Mouse (Mus musculus): ENCODE results near the gene Vldlr. TPM values are rescaled to one million over a fixed set of nuclear protein-coding genes. Genes with fewer than 3 reads are reported as not detected.

Vldlr gene
- 25.9 and 30.4 TPM in 2 replicates for polyA plus RNA-seq (2015; fragmentation: Nextera tagmentation; extraction: Ambion mirVana)

DNA sequence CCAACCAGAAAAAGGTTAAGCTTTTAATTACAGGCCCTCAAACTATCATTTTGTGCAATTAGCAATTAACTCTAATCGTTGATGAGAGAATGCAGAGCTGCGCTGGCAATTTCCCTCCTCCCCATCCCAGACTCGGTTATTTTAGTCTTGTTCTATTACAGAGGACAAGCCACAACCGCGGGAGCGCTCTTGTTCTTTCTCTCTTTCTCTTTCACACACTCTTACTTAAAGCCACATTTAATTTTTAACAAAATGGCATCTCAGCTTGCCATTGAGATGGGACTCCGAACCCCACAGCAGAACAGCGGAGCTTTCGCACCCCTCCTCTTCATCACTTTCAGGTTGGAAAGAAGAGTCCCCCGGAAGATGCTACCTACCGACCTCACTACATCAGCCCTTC lies at the start of gene Vldlr:
TSS of gene Vldlr (plus strand) at position 167 of the 400 bp plus-strand sequence.
- peak within 1 kb of the TSS; percentile 83 for H3K4me3 ChIP-seq
- peaks cover 24% of the 10 kb centered on the region for H3K4me1 ChIP-seq
- H3K4me2 ChIP-seq, result peak within 1 kb of the TSS; percentile 88
- no peaks in the 10 kb centered on the region for H3K9me3 ChIP-seq
- peak within 1 kb of the TSS; percentile 85 for H3K27ac ChIP-seq (replicated peaks)
- peak within 1 kb of the TSS; percentile 90 for H3K9ac ChIP-seq
- H3K27me3 ChIP-seq (replicated peaks), result peaks cover 33% of the 10 kb centered on the region
- WGBS, result 3% methylated on average over 11 of the region's 11 CpGs
- H3K36me3 ChIP-seq, result no peaks in the 10 kb centered on the region
- no peak for ATAC-seq (ENCODE audit: extremely low read depth, insufficient number of reproducible peaks, low FRiP score, low TSS enrichment)

DNA sequence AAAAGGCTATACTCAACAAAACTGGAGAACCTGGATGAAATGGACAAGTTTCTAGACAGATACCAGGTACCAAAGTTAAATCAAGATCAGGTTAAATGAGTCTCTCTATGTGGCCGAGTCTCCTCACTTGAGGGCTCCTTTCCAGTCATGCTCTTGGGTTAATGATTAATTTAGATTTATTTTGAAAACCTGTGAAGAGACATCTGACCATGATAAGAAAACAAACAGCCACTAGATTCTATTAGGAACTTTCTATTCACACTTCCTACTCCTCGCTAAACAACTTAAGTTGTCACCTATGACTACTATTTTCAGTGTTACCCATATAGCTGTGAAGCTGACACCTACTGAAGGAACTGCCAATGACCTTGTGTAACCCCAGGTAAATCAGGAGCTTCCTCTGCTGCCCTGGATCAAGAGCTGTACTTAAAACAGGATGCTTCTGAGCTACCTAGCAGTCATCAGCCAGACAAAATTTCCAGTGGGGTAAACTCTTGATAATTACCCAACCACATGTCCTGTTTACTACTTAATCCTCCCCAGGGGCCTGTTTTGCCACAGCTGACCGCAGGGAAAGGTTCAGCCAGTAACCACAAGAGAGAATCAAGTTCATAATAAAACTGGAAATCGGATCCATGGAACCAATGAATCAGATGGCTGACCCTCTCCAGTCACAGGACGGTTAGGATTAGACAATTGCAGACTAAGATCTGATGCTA lies 48.5 kb upstream of the Vldlr start:
- no peak overlapping the region for H3K27ac ChIP-seq (replicated peaks)
- H3K4me2 ChIP-seq, result no peak overlapping the region
- no peaks in the 10 kb centered on the region for H3K36me3 ChIP-seq
- H3K4me1 ChIP-seq, result no peaks in the 10 kb centered on the region
- H3K27me3 ChIP-seq (replicated peaks), result no peaks in the 10 kb centered on the region
- 74% methylated on average over 5 of the region's 5 CpGs for WGBS
- ATAC-seq (ENCODE audit: extremely low read depth, insufficient number of reproducible peaks, low FRiP score, low TSS enrichment), result no peak
- no peaks in the 10 kb centered on the region for H3K9me3 ChIP-seq
- no peak overlapping the region for H3K4me3 ChIP-seq
- H3K9ac ChIP-seq, result no peak overlapping the region

DNA sequence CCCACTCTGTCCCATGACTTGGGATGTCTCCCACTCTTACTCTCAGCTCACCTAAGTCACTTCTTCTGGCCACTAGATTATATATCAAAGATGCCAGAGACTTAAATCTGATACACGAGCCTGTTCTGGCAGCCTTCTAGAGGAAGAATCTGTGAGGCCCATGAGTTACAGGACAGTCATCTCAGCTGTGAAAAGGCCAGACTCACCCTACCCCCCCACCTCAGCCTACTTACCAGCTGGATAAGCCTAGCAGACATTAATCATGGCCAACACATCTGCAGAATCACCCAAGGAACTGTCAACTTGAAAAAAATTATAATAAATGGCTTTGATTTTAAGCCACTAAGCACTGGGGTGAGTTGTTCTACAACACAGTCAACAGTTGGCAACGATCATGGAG lies 42.4 kb upstream of the Vldlr start:
- no peak overlapping the region for H3K4me2 ChIP-seq
- no peaks in the 10 kb centered on the region for H3K27me3 ChIP-seq (replicated peaks)
- H3K4me3 ChIP-seq, result no peak overlapping the region
- no peak for ATAC-seq (ENCODE audit: extremely low read depth, insufficient number of reproducible peaks, low FRiP score, low TSS enrichment)
- no peaks in the 10 kb centered on the region for H3K36me3 ChIP-seq
- H3K9ac ChIP-seq, result no peak overlapping the region
- H3K27ac ChIP-seq (replicated peaks), result no peak overlapping the region
- 63% methylated on average over 2 of the region's 2 CpGs for WGBS
- peaks cover 7% of the 10 kb centered on the region for H3K4me1 ChIP-seq
- H3K9me3 ChIP-seq, result no peaks in the 10 kb centered on the region

DNA sequence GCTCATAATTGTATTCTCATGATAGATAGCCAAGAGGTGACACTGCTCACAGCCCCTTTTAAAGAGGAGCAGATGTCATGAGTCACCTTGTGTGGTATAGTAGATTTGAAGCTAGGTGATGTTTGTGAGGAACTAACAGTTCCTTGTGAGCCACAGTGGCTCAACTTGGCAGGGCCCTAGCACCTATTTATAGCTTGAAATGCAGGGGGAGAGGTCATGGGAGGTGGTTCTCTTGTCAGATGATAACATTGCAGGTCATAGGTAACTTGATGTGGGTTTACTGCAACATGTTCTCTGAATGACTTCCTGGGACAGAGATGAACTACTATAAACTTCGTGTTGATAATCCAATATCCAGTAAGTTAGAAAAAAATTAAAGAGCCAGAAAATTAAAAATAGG lies 40.7 kb upstream of the Vldlr start:
- Histone ChIP-seq H3K27ac (replicated peaks) (no peak overlapping the region), H3K4me3 (no peak overlapping the region), H3K36me3 (no peaks in the 10 kb centered on the region), H3K9me3 (no peaks in the 10 kb centered on the region), H3K4me1 (peaks cover 9% of the 10 kb centered on the region), H3K27me3 (replicated peaks) (no peaks in the 10 kb centered on the region), H3K9ac (no peak overlapping the region), H3K4me2 (no peak overlapping the region)
- ATAC-seq (ENCODE audit: extremely low read depth, insufficient number of reproducible peaks, low FRiP score, low TSS enrichment), result no peak
- WGBS, result 67% methylated on average over 1 of the region's 1 CpGs

DNA sequence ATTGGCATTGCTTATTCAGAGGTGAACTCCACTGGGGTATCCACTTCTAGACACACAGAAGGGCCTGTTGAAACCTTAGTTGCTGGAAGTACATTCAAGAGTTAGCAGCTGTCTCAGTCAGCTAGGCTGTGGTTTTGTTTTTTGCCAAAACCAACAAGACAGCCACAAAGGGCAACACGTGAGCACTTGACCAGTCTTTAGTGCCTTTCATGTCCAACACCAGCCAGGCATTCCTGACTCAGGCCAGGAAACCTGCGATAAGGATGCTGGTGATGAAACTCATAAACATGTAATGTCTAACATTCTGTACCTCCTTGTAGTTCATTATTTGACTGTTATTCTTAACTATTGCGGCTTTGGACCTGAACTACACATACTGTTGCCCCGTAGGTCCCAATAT lies 39.7 kb upstream of the Vldlr start:
- Histone ChIP-seq H3K9me3 (no peaks in the 10 kb centered on the region), H3K27me3 (replicated peaks) (no peaks in the 10 kb centered on the region), H3K9ac (no peak overlapping the region), H3K4me2 (no peak overlapping the region), H3K27ac (replicated peaks) (no peak overlapping the region), H3K36me3 (no peaks in the 10 kb centered on the region), H3K4me1 (peaks cover 11% of the 10 kb centered on the region), H3K4me3 (no peak overlapping the region)
- ATAC-seq (ENCODE audit: extremely low read depth, insufficient number of reproducible peaks, low FRiP score, low TSS enrichment), result no peak
- 71% methylated on average over 4 of the region's 4 CpGs for whole genome bisulfite sequencing

DNA sequence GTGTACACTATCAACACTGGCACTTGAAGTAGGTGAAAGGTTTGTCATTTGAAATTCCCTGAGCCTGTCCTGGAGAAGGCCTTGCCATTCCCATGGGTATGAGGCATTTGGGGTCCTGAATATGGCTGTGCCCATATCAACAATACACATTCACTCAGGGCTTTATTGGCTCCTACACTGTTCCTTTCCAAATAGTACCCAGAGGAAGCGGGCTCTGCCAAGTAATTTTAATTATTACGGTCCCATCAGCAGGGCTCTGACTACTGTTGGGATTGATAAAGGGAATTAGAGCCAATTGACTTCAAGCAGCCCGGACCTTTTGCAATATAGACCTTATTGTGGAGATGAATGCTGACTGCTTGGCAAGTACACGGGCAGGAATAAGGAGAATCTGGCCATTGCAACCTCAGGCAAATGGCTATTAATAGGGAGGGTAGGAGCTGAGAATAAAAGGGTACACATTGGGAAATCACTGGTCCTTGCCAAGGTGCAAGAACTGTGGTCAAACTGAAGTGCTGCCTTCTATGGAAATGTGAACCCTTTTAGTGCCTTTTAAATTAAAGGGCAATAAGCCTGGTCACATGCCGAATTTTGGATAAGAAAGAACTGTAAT lies 38.0 kb upstream of the Vldlr start:
- no peak overlapping the region for H3K27ac ChIP-seq (replicated peaks)
- 72% methylated on average over 5 of the region's 5 CpGs for WGBS
- ATAC-seq (ENCODE audit: extremely low read depth, insufficient number of reproducible peaks, low FRiP score, low TSS enrichment), result no peak

DNA sequence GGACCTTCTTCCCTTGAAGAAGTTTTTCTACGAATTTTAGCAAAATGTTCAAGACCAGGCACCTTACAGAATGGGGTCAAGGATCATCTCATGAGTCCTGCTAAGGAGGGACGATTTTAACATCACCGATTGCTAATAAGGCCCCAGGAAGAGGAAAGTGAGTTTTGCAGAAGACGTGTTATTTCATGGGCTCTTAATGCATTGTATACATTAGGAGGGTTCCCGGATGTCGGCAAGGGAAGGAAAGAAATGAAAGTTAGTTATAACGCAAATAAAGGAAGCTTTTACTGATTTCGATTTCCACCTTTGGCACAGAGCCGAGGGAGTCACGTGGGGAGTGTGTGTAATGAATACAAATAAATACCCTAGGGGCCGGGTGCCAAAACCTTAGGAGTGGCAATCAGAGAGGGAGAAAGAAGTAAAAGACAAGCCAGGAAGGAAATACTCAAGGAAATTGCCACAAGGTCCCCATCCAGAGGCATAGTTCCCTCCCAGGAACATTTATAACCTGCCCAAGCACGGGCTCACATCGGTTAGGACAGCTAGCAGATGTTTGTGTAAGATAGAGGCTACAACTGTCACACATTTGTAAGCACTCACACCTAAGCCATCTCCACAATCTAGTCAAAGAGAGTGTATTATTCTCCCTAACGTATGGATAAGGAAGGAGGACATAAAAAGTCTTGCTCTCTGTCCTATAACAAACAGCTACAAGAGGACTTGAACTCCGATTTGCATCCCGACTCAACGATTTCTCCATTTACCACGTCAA lies 35.7 kb upstream of the Vldlr start:
- no peak for ATAC-seq (ENCODE audit: extremely low read depth, insufficient number of reproducible peaks, low FRiP score, low TSS enrichment)
- Histone ChIP-seq H3K4me3 (no peak overlapping the region), H3K36me3 (no peaks in the 10 kb centered on the region), H3K27me3 (replicated peaks) (no peaks in the 10 kb centered on the region), H3K9ac (no peak overlapping the region), H3K4me2 (no peak overlapping the region), H3K27ac (replicated peaks) (no peak overlapping the region), H3K4me1 (peaks cover 6% of the 10 kb centered on the region), H3K9me3 (no peaks in the 10 kb centered on the region)
- 65% methylated on average over 18 of the region's 18 CpGs for WGBS

More for the DNA sequence above, 38.0 kb upstream of the Vldlr start:
- no peaks in the 10 kb centered on the region for H3K27me3 ChIP-seq (replicated peaks)
- H3K36me3 ChIP-seq, result no peaks in the 10 kb centered on the region
- H3K4me2 ChIP-seq, result no peak overlapping the region
- H3K4me1 ChIP-seq, result peaks cover 11% of the 10 kb centered on the region
- H3K4me3 ChIP-seq, result no peak overlapping the region
- no peak overlapping the region for H3K9ac ChIP-seq
- H3K9me3 ChIP-seq, result no peaks in the 10 kb centered on the region

DNA sequence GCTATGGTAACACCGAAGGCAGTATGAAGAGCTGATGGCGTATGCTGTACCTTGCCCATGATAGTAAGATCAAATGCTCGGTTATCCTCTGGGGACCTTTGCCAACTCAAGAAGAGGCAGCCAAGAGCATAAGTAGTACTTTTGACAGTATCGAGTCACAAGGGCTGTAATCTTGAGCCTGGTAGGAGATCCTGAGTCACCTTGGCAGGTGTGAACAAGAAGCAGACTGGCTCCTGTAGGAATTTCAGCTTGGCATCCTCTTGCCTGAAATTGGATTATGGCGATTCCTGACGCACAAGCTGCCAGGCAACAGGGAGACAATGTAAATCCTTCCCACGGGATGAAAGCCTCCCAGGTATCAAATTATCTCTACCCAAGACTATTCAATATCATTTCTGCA lies 32.8 kb upstream of the Vldlr start:
- no peaks in the 10 kb centered on the region for H3K36me3 ChIP-seq
- no peak overlapping the region for H3K4me3 ChIP-seq
- WGBS, result 69% methylated on average over 7 of the region's 7 CpGs
- no peak overlapping the region for H3K4me2 ChIP-seq
- H3K27me3 ChIP-seq (replicated peaks), result no peaks in the 10 kb centered on the region
- no peak for ATAC-seq (ENCODE audit: extremely low read depth, insufficient number of reproducible peaks, low FRiP score, low TSS enrichment)
- no peaks in the 10 kb centered on the region for H3K9me3 ChIP-seq
- no peak overlapping the region for H3K27ac ChIP-seq (replicated peaks)
- H3K4me1 ChIP-seq, result 0 out of 2 replicates have a peak, but pooled peaks cover 4% of the 10 kb centered on the region
- no peak overlapping the region for H3K9ac ChIP-seq

DNA sequence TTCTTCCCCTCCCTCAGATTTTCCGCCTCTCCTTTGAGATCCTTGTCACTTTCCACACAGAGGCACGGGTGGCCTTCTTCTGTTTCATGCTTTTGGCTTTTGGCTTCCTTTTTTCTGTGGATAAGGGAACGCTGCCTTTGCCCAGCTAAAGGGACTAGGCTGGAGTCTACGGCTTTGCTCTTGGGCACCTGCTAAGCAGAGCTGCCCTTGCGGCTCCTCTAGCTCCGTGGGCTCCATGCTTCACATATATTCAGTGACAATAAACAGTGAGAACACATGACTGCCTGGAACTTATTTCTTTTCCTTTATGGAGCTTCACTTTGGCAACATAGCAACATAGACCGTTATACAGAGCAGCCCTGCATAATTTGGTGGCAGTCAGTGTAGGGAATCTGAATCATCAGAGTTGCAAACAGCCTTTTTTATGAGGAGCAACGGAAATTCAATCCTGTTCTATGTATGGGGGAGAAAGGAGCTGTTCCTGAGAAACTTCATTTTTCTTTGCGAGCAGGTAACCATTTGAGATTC lies 12.5 kb upstream of the Vldlr start:
- Histone ChIP-seq H3K4me3 (no peak overlapping the region), H3K9ac (no peak overlapping the region), H3K4me2 (no peak overlapping the region), H3K27me3 (replicated peaks) (no peaks in the 10 kb centered on the region), H3K9me3 (no peaks in the 10 kb centered on the region), H3K27ac (replicated peaks) (no peak overlapping the region), H3K4me1 (no peaks in the 10 kb centered on the region), H3K36me3 (no peaks in the 10 kb centered on the region)
- WGBS, result 68% methylated on average over 9 of the region's 9 CpGs
- no peak for ATAC-seq (ENCODE audit: extremely low read depth, insufficient number of reproducible peaks, low FRiP score, low TSS enrichment)

DNA sequence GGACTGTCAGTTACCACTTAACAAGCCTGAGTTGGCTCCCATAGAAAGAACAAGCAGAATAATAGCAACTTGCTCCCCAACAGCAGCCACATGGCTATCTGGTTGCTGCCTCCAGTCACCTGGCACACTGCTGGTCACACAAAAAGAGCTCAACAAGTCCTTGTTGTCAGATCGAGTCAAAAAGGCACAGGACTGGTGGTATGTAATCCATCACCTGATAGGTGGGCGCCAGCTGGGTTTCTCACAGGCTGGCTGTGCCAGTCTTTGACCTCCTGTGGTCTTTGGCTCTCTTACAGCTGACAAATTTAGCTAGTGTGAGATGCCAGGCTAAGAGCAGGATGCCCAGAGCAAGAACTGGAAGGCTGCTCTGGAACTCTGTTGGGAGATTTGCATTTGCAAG lies 5.3 kb upstream of the Vldlr start:
- no peak overlapping the region for H3K27ac ChIP-seq (replicated peaks)
- no peak overlapping the region for H3K4me3 ChIP-seq
- no peak overlapping the region for H3K4me2 ChIP-seq
- no peak overlapping the region for H3K9ac ChIP-seq
- WGBS, result 50% methylated on average over 2 of the region's 2 CpGs
- H3K36me3 ChIP-seq, result no peaks in the 10 kb centered on the region
- H3K9me3 ChIP-seq, result no peaks in the 10 kb centered on the region
- H3K27me3 ChIP-seq (replicated peaks), result peaks cover 17% of the 10 kb centered on the region
- no peak for ATAC-seq (ENCODE audit: extremely low read depth, insufficient number of reproducible peaks, low FRiP score, low TSS enrichment)
- peaks cover 3% of the 10 kb centered on the region for H3K4me1 ChIP-seq

DNA sequence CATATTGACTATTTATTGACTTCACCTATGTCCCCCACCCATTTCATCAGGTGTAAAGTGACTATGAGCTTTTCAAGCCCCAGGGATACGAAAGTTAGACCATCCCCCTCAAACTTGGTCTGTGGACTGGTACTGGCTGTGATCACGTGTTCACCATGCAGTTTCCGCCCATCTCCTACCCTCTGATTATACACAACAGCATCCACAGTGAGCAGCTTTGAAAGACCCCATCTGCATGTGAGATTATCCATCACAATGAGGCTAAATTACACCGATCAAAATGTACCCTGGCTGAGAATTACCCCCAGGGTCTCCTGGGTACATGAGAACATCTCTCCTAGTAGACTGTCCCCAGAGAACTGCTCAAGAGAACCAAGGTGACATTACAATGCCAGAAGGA lies 688 bp upstream of the Vldlr start:
- H3K36me3 ChIP-seq, result no peaks in the 10 kb centered on the region
- WGBS, result 67% methylated on average over 4 of the region's 4 CpGs

More for the DNA sequence above, 688 bp upstream of the Vldlr start:
- no peak overlapping the region for H3K27ac ChIP-seq (replicated peaks)
- peaks cover 31% of the 10 kb centered on the region for H3K27me3 ChIP-seq (replicated peaks)
- H3K9me3 ChIP-seq, result no peaks in the 10 kb centered on the region
- peak overlapping the region; percentile 88; the same call in 1 of the 2 replicates for H3K4me2 ChIP-seq
- H3K4me1 ChIP-seq, result peaks cover 24% of the 10 kb centered on the region
- H3K4me3 ChIP-seq, result 0 out of 2 replicates have a peak overlapping the region, but pooled peaks have one; percentile 83
- H3K9ac ChIP-seq, result no peak overlapping the region
- no peak for ATAC-seq (ENCODE audit: extremely low read depth, insufficient number of reproducible peaks, low FRiP score, low TSS enrichment)
